27 mouse cellular contexts compared by ENCODE assay signal in genomic region chr5:142713966-142714365, GRCm38 (mm10). TPM values are rescaled to one million over a fixed set of nuclear protein-coding genes. Genes with fewer than 3 reads are reported as not detected.
DNase-seq lines count a peak whose midpoint lies in the region; ATAC-seq lines count a peak whose summit lies in the region.
"Had no signal": no experiment of that assay in that cellular context is flagged by ENCODE, and none has a peak within 500 bp of the region (broad histone marks: within the 10 kb centered on the region; RNA-seq: fewer than 3 reads in every experiment).

No protein-coding gene starts in this region.

- no peak overlapping the region for H3K9ac ChIP-seq in kidney, embryonic 16.5 days (replicated peaks; ENCODE audit: low read length)
- H3K9ac ChIP-seq: heart, embryonic 15.5 days; hindbrain, embryonic 14.5 days; liver, embryonic 13.5 days; midbrain, embryonic 15.5 days; neural tube, embryonic 13.5 days had no signal

- peaks cover 54% of the 10 kb centered on the region for H3K27me3 ChIP-seq in megakaryocyte, embryonic 14.5 days (replicated peaks)
- H3K27me3 ChIP-seq in kidney, embryonic 16.5 days (ENCODE audit: insufficient read depth, low read length), result no peaks in the 10 kb centered on the region
- H3K27me3 ChIP-seq: midbrain, embryonic 15.5 days; neural tube, embryonic 13.5 days had no signal

- peak; percentile 77 for DNase-seq in adrenal gland, adult 2 months
- DNase-seq in adrenal gland, postnatal 36 days, result peak; percentile 69 to 78
- peak; percentile 44 to 49 for DNase-seq in cerebellum, postnatal 14 days
- DNase-seq in right cerebral cortex, postnatal 10 days (ENCODE audit: low spot score in 2 of 2), result no peak
- DNase-seq in gastrocnemius, adult 18-20 months (ENCODE audit: low spot score), result no peak
- DNase-seq: gastrocnemius, postnatal 36 days; heart, adult 2 months; heart, postnatal 4 days; kidney, adult 18-20 months; liver, embryonic 13.5 days; lung, adult 2 months; lung, postnatal 14 days; thymus, postnatal 14 days had no signal

- no peak for ATAC-seq in megakaryocyte, adult 5-6 weeks (ENCODE audit: poor library complexity, severe bottlenecking)
- ATAC-seq in kidney, embryonic 16.5 days (ENCODE audit: low FRiP score, low TSS enrichment), result no peak
- ATAC-seq: forebrain, embryonic 16.5 days; inflammation-experienced regulatory T-cells, adult 6 months; midbrain, embryonic 15.5 days had no signal

- H3K4me1 ChIP-seq in megakaryocyte, embryonic 14.5 days, result no peaks in the 10 kb centered on the region; the same call in 1 of the 2 replicates
- H3K4me1 ChIP-seq in kidney, embryonic 16.5 days (ENCODE audit: insufficient read depth, low read length), result no peaks in the 10 kb centered on the region
- H3K4me1 ChIP-seq: forebrain, embryonic 10.5 days; liver, embryonic 13.5 days; midbrain, embryonic 15.5 days; neural tube, embryonic 13.5 days had no signal

- 86% methylated on average over 10 of the region's 10 CpGs for WGBS in kidney, embryonic 16.5 days

- peaks cover 24% of the 10 kb centered on the region for H3K9me3 ChIP-seq in megakaryocyte, embryonic 14.5 days
- peaks cover 7% of the 10 kb centered on the region for H3K9me3 ChIP-seq in kidney, embryonic 16.5 days (ENCODE audit: low read length)
- H3K9me3 ChIP-seq: heart, embryonic 15.5 days; midbrain, embryonic 15.5 days; neural tube, embryonic 13.5 days had no signal

- H3K4me2 ChIP-seq in kidney, embryonic 16.5 days (replicated peaks; ENCODE audit: low read depth, low read length), result no peak overlapping the region
- H3K4me2 ChIP-seq: heart, embryonic 15.5 days; hindbrain, embryonic 14.5 days; liver, embryonic 13.5 days; midbrain, embryonic 15.5 days; neural tube, embryonic 13.5 days had no signal

- no peaks in the 10 kb centered on the region for H3K36me3 ChIP-seq in megakaryocyte, embryonic 14.5 days (replicated peaks; ENCODE audit: low read length)
- H3K36me3 ChIP-seq in kidney, embryonic 16.5 days (ENCODE audit: insufficient read depth, low read length), result 0 out of 2 replicates have a peak, but pooled peaks cover 3% of the 10 kb centered on the region
- H3K36me3 ChIP-seq: heart, embryonic 15.5 days; liver, embryonic 13.5 days had no signal

- peak overlapping the region; percentile 46 for H3K4me3 ChIP-seq in megakaryocyte, embryonic 14.5 days (replicated peaks)
- H3K4me3 ChIP-seq in kidney, embryonic 16.5 days (ENCODE audit: low read length), result no peak overlapping the region
- H3K4me3 ChIP-seq: forebrain, embryonic 10.5 days; heart, adult 2 months; heart, embryonic 15.5 days; left cerebral cortex, adult 2 months; liver, embryonic 13.5 days; midbrain, embryonic 15.5 days; myocyte; neural tube, embryonic 13.5 days had no signal

- no peak overlapping the region for H3K27ac ChIP-seq in kidney, embryonic 16.5 days (ENCODE audit: low read length)
- H3K27ac ChIP-seq: forebrain, embryonic 10.5 days; heart, adult 2 months; heart, embryonic 15.5 days; hindbrain, embryonic 14.5 days; kidney, postnatal 0 days; left cerebral cortex, adult 2 months; liver, embryonic 13.5 days; midbrain, embryonic 15.5 days; neural tube, embryonic 13.5 days had no signal

RNA-seq across cellular contexts. Expression of gene Slc29a4, which starts 21.7 kb away (rescaled TPM):
- polyA plus RNA-seq in megakaryocyte, embryonic 14.5 days (2012; ENCODE audit: insufficient read depth, low replicate concordance), result 0.04 TPM in 1 of 2 replicates, not detected in the other
- not detected in 2 replicates for total RNA-seq in megakaryocyte, adult 5-6 weeks (2015)
- total RNA-seq in megakaryocyte, adult 5-6 weeks (2017), result not detected in 2 replicates
- 10 to 100 TPM; 20.9 to 32.0 TPM for total RNA-seq in adrenal gland, adult 2 months (2021)
- polyA plus RNA-seq in adrenal gland, adult 2 months (2012; rRNA removed), result 48.8 and 69.9 TPM in 2 replicates
- 10 to 100 TPM; 14.4 to 22.8 TPM for total RNA-seq in adrenal gland, postnatal 36 days (2021)
- total RNA-seq in gastrocnemius, adult 18-20 months (2021), result under 1 TPM in 1 of 2 experiments, not detected in 1; 0.24 TPM
- 5.1 and 6.2 TPM in 2 replicates for polyA plus RNA-seq in kidney, embryonic 16.5 days (2015; fragmentation: Nextera tagmentation; extraction: Ambion mirVana)
- total RNA-seq: megakaryocyte progenitor cell, adult 5-6 weeks had no signal
- polyA plus RNA-seq: myocyte had no signal

Comparison
In these comparisons a context has a peak if more than half of its experiments do, and no peak if none do; other contexts are left out.
1. DNase-seq: peak in adrenal gland, adult 2 months (single experiment), adrenal gland, postnatal 36 days (2 of 2) and cerebellum, postnatal 14 days (2 of 2); none in right cerebral cortex, postnatal 10 days (0 of 2) and gastrocnemius, adult 18-20 months (single experiment).
2. RNA of gene Slc29a4, which starts 21.7 kb away (total RNA-seq): 20.9 to 32.0 TPM in adrenal gland, adult 2 months and 14.4 to 22.8 TPM in adrenal gland, postnatal 36 days; 0.24 TPM in gastrocnemius, adult 18-20 months and not detected in megakaryocyte, adult 5-6 weeks; every median in the first group is over 10 times any median in the second.